Mouse (Mus musculus) olfactory bulb, adult 2 months (tissue): ENCODE data around the gene Mrps23. TPM values are rescaled to one million over a fixed set of nuclear protein-coding genes. Genes with fewer than 3 reads are reported as not detected.
A peak's percentile ranks its signal among the peaks of the same experiment; 100 is the strongest.

ENCODE experiments used
- H3K27ac ChIP-seq: fragments of 200-500 bp; 2 replicates; pipeline ENCODE4 v1.5.1; 2012; ENCODE audit warnings: low read depth, low read length; ENCODE audit not compliant: insufficient read depth
- H3K4me1 ChIP-seq: fragments of 200-500 bp; 2 replicates; pipeline ENCODE4 v1.6.1; 2012; ENCODE audit warnings: low read length; ENCODE audit not compliant: control insufficient read depth, insufficient read depth
- H3K4me3 ChIP-seq: fragments of 200-500 bp; 2 replicates; pipeline ENCODE4 v1.5.1; 2012; ENCODE audit warnings: mild to moderate bottlenecking, low read depth, low read length, moderate library complexity; ENCODE audit not compliant: insufficient read depth
- CTCF ChIP-seq: fragments of 200-500 bp; IDR thresholded peaks from 2 replicates; pipeline ENCODE4 v1.5.1; 2012; ENCODE audit warnings: low read depth, mild to moderate bottlenecking, low read length, moderate library complexity; ENCODE audit not compliant: insufficient read depth
- POLR2A ChIP-seq: fragments of 200-500 bp; IDR thresholded peaks from 2 replicates; pipeline ENCODE4 v1.6.1; 2012; ENCODE audit warnings: mild to moderate bottlenecking, low read depth, low read length, moderate library complexity; ENCODE audit not compliant: insufficient read depth
- WGBS: fragments of 180-500 bp; shearing (Covaris S2); methylation state at CpG from one replicate; pipeline ENCODE4 v1.1.7; 2018; 5-methylcytosine and 5-hydroxymethylcytosine counted together
- polyA plus RNA-seq: library from polyadenylated mRNA; stranded (reverse); fragments of >200 nt; gene quantifications from 2 replicates; pipeline ENCODE4 v1.2.4, GENCODE M21; 2012; ENCODE audit warnings: low replicate concordance; ENCODE audit not compliant: missing spikeins, insufficient read depth, insufficient read length

Gene Mrps23
- polyA plus RNA-seq, 1 experiment: not detected

DNA sequence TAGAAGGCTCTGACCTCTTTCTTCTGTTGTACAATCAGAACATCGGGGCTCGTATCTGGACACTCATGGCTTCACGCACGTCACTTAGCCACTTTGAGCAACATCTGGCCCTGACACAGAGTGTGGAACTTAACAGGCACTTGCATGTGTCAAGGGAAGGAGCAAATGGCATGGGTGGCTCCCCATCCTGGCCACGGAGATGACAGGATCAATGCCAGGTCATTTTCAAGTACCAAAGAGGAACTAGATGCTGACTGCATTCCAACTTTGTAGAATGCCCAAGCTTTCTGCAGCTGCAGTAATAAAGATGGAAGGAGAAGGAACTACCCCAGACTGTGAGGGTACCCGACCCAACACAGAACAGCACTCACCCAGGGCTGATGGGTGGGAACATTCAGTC lies 14.0 kb downstream of the Mrps23 start:
- Histone ChIP-seq H3K4me3 (no peak overlapping the region), H3K4me1 (peaks cover 9% of the 10 kb centered on the region), H3K27ac (no peak overlapping the region)
- 87% methylated on average over 6 of the region's 6 CpGs for WGBS
- TF ChIP-seq CTCF (no peak), POLR2A (no peak)

DNA sequence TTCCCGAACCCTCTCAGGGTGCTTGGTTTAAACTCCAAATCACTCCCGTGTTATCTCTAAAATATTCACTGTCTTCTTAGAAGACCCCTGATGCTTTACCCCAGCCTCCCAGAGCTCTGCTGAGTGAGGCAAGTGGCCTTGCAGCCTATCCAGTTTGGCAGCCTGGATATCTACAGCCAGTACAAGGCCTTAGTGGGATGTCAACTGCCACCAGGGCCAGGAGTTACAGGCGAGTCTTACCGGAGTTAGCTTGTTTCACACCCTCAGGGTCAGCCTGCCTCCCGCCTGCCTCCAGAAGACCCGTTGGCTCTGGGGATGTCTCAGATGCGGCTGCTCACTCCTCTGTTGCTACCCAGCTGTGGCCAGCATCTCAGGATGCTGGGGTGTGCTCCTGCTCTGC lies 14.4 kb downstream of the Mrps23 start:
- Histone ChIP-seq H3K27ac (no peak overlapping the region), H3K4me3 (no peak overlapping the region), H3K4me1 (peaks cover 9% of the 10 kb centered on the region)
- WGBS: 89% methylated on average over 7 of the region's 7 CpGs
- no peak for TF ChIP-seq POLR2A

DNA sequence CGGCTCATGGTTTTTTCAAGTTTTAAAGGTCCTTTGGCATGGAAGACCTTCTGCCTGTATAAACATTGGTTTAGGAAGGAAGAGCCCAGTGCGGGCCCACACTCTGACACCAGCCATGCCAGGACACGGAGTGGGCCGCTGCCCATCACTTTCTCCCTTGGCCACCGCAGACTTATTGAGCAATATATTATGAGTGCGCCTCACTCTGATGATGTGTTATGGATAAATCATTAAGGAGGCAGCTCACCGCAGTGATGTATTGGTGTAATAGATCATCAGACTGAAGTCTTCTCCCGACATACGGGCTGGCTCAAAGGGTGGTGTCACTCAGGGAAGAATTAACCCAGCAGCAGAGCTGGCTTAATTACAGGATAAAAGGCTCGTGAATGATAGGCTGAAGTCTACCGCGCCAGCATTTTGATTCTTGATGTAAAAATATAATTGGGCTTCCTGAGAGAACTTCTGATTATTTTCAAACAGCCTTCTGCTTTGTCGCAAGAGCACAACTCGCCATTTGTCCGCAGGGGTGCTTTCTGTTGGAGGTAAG lies 17.8 kb downstream of the Mrps23 start:
- no peak for TF ChIP-seq POLR2A
- TF ChIP-seq CTCF: no peak
- Histone ChIP-seq H3K4me1 (no peaks in the 10 kb centered on the region), H3K27ac (no peak overlapping the region), H3K4me3 (no peak overlapping the region)
- 87% methylated on average over 15 of the region's 15 CpGs for WGBS

DNA sequence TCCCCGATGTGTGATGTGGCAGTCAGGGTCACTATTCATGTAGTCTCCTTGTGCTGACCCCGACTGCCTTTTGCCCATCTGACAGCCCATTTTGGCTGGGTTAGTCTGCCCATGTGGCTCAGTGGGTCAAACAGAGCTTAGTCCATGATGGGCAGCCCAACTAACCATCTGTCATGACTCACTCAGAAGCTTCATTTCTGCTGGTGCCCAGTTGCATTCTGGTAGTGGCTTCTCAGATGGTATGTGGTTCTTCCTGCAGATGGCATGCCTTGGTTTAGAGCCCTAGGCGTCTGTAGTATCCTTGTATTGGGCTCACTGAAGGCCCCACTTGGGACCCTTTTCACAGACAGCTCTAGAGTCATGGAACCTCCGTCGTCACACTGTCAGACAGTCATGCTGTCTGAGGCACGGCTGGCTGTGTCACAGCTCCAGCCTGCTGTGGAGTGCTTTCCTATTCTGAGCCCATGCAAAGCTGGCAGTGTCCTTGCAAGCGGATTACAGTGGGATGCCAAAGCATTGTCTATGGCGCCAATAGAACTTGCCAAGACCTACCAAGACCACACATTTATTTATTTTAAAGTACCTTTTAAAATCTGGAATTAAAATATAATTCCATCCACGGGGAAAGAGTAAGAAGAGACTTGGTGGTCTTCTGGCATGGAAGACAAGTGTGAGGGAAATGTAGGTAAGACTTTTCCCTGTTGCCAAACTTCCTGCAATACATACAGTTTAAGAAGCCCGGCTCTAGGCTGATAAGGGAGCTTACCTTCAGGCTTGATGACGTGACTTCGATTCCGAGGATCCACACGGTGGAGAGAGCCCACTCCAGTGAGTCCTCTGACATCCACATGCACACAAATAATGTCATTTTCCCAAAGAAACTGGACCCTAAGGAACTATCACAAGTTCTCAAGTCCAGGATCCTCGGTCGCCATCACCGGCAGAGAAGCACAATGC lies 23.1 kb downstream of the Mrps23 start:
- Histone ChIP-seq H3K27ac (no peak overlapping the region), H3K4me1 (no peaks in the 10 kb centered on the region), H3K4me3 (no peak overlapping the region)
- WGBS: 86% methylated on average over 17 of the region's 17 CpGs
- TF ChIP-seq POLR2A: no peak

DNA sequence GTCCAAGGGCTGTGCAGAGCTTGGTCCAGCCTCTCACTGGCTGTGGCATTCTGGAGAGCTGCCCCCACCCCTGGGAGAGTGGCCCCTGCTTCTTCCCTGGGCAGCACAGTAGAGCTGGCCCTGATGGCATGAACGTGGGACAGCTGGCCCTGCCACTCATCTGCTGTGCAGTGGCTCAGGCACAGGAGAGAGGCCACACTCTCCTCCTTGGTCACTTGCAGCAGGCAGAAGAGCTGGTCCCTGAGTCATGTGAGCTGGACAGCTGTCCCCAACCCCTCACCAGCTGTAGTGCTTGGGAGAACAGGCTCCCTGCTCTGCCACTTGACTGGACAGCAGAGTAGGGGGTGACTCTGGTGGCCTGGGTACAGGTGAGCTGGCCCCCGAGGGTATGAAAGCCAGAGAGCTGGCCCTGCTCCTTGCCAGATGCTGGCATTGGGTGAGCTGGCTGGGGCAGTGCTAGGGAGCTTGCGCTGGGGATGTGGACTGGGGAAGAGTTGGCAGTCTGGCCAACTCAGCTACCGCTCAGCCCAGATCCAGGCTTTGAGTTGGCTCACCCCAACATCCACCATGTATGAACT lies 27.1 kb downstream of the Mrps23 start:
- TF ChIP-seq CTCF (no peak), POLR2A (no peak)
- peaks cover 16% of the 10 kb centered on the region for H3K4me1 ChIP-seq
- H3K4me3 ChIP-seq: no peak overlapping the region
- H3K27ac ChIP-seq: no peak overlapping the region
- WGBS: 76% methylated on average over 4 of the region's 4 CpGs

DNA sequence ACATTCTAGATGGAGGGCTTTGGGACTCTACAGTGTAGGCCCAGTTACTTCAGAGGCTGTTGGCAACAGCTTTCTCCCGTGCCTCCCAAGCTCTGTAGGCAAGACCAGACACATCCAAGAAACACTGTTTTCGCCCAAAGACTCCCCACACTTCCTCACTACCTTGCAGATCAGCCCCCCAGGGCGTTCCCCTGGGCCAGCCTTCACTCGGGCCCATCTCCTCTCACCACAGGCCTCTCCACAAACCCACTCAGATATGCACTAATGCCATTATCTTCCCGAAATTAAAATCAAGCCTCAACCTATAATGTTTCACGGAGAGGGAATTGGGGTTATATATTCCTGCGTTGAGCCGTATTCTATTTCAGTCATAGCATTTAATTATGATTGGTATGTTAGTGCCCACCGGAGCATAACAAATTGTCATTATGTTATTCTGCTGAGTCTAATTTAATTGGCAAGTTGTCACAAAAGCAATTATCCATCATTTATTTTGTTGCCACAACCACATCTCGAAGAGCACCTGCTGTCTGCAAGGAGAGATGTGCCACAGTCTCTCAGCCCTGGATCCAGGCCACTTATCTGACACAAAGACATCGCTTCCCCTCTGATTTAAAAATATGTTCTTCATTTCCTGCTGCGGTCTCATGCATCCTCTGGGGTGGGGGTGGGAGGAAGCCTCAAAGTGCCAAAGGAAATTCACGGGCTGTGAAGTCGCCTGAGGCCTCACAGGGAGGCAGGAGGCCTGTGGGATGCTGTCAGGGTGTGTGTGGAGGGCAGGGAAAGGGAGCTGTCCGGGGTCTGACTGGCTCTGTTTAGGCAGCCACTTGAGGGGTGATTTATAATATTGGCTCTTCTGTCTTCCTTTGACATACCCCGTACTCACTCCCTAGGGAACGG lies 29.6 kb downstream of the Mrps23 start:
- Histone ChIP-seq H3K4me1 (peaks cover 16% of the 10 kb centered on the region), H3K27ac (0 out of 2 replicates have a peak overlapping the region, but pooled peaks have one; percentile 26), H3K4me3 (no peak overlapping the region)
- 55% methylated on average over 17 of the region's 17 CpGs for WGBS
- TF ChIP-seq POLR2A: no peak
- no peak for TF ChIP-seq CTCF

DNA sequence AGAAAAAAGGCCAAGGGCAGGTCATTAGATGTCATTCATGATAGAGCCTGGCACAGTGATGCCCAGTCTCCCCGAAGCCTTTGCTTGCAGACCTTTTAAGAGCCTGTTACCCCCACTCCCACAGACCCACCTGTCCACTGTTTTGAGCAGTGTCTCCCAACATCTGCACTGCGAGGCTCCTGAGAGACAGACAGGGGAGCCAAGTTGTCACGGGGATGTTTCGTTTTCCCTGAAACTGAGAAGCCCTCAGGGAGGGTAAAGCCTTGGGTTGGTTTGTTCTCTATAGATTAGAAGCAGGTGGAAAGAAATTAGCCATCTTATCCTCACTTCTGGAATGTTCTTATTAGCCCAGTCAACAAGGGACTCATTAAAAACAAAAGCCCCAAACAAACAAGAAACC lies 30.6 kb downstream of the Mrps23 start:
- peaks cover 16% of the 10 kb centered on the region for H3K4me1 ChIP-seq
- H3K27ac ChIP-seq: no peak overlapping the region
- no peak for TF ChIP-seq POLR2A
- TF ChIP-seq CTCF: no peak
- no peak overlapping the region for H3K4me3 ChIP-seq
- WGBS: 68% methylated on average over 4 of the region's 4 CpGs

DNA sequence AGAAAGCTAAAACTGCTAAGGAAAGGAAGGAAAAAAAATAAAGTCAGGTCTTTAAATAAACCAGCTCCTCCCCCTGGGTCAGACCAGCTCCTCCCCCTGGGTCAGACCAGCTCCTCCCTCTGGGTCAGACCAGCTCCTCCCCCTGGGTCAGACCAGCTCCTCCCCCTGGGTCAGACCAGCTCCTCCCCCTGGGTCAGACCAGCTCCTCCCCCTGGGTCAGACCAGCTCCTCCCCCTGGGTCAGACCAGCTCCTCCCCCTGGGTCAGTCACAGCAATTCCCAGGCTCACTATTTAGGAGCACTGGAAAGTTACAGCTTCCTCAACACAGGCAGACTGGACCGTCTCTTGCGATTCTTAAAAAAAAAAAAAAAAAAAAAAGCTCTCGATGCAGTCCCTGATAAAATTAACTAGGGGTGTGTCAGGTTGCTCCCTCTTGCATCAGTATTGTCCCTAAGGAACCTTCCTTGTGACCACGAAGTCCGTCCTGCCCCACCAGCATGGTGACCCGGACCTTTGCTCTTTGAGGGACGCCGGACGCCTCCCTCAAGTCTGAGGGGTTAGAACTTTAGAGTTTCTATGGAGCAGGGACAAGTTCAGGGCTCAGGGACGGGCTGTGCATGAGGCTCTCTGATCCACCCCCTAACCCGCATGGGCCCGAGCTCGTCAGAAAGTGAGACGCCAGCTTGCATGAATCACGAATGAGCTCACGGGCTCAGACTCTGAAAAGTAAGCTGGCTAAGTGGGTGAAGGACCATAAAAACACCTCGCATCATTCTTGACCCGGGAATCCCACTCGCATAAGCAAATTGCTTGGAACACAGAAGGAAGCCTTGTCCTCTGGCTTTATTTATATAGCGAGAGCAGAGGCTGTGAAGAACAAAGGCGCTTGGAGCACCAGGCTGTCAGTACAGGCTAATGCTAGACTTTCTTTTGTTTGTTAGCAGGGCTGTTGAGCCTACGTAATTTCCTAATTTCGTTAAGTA lies 31.3 kb downstream of the Mrps23 start:
- 0 out of 2 replicates have a peak overlapping the region, but pooled peaks have one; percentile 24 for H3K27ac ChIP-seq
- TF ChIP-seq POLR2A (no peak), CTCF (no peak)
- H3K4me1 ChIP-seq: peaks cover 19% of the 10 kb centered on the region
- WGBS: 21% methylated on average over 23 of the region's 23 CpGs
- H3K4me3 ChIP-seq: no peak overlapping the region
